Mouse (Mus musculus): ENCODE measurements around the gene Catsperz. TPM values are rescaled to one million over a fixed set of nuclear protein-coding genes. Genes with fewer than 3 reads are reported as not detected.

Gene Catsperz
- total and polyA plus RNA-seq, 2 experiments from 2014 or later = 1.1 to 3.0 TPM

- H3K4me2 ChIP-seq (ENCODE audit: low read depth, low read length, poor library complexity, severe bottlenecking) = no peak overlapping the region
- H3K9me3 ChIP-seq (ENCODE audit: low read length) = no peaks in the 10 kb centered on the region
- no peak overlapping the region for H3K27ac ChIP-seq (ENCODE audit: low read depth, low read length)
- no peak for TF ChIP-seq CTCF (IDR thresholded peaks at IDR 0.05)
- H3K4me3 ChIP-seq (ENCODE audit: low read depth, low read length) = no peak overlapping the region
- peaks cover 8% of the 10 kb centered on the region for H3K36me3 ChIP-seq (ENCODE audit: insufficient read depth, low read length)
- ATAC-seq (ENCODE audit: low FRiP score) = no peak
- DNase-seq (ENCODE audit: low spot score) = no peak
- WGBS = 76% methylated on average over 16 of the region's 16 CpGs
- H3K9ac ChIP-seq (replicated peaks; ENCODE audit: low read length, poor library complexity, severe bottlenecking) = no peak overlapping the region
- H3K4me1 ChIP-seq (ENCODE audit: insufficient read depth, low read length) = peaks cover 25% of the 10 kb centered on the region
- H3K27me3 ChIP-seq (ENCODE audit: insufficient read depth, low read length) = peaks cover 18% of the 10 kb centered on the region
Measured at GRCm38 (mm10) chr19:6937541-6938465, 12.6 kb upstream of the Catsperz start.

- TF ChIP-seq CTCF (IDR thresholded peaks at IDR 0.05) = peak; percentile 53
- DNase-seq (ENCODE audit: low spot score) (no peak), ATAC-seq (ENCODE audit: low FRiP score) (no peak)
- Histone ChIP-seq H3K4me2 (ENCODE audit: low read depth, low read length, poor library complexity, severe bottlenecking) (no peak overlapping the region), H3K9me3 (ENCODE audit: low read length) (no peaks in the 10 kb centered on the region), H3K36me3 (ENCODE audit: insufficient read depth, low read length) (peaks cover 8% of the 10 kb centered on the region), H3K9ac (replicated peaks; ENCODE audit: low read length, poor library complexity, severe bottlenecking) (no peak overlapping the region), H3K4me3 (ENCODE audit: low read depth, low read length) (no peak overlapping the region), H3K4me1 (ENCODE audit: insufficient read depth, low read length) (peaks cover 25% of the 10 kb centered on the region), H3K27me3 (ENCODE audit: insufficient read depth, low read length) (peaks cover 32% of the 10 kb centered on the region), H3K27ac (ENCODE audit: low read depth, low read length) (no peak overlapping the region)
- 19% methylated on average over 3 of the region's 3 CpGs for WGBS
Measured at GRCm38 (mm10) chr19:6936299-6936698, 11.1 kb upstream of the Catsperz start.

- peak within 1 kb of the TSS; percentile 51 for H3K4me3 ChIP-seq (ENCODE audit: low read depth, low read length)
- peak within 1 kb of the TSS; percentile 62 for H3K9ac ChIP-seq (replicated peaks; ENCODE audit: low read length, poor library complexity, severe bottlenecking)
- TF ChIP-seq CTCF (IDR thresholded peaks at IDR 0.05) = no peak
- H3K9me3 ChIP-seq (ENCODE audit: low read length) = no peaks in the 10 kb centered on the region
- peaks cover 35% of the 10 kb centered on the region for H3K27me3 ChIP-seq (ENCODE audit: insufficient read depth, low read length)
- H3K4me2 ChIP-seq (ENCODE audit: low read depth, low read length, poor library complexity, severe bottlenecking) = peak within 1 kb of the TSS; percentile 83
- H3K4me1 ChIP-seq (ENCODE audit: insufficient read depth, low read length) = peaks cover 11% of the 10 kb centered on the region; the same call in 1 of the 2 replicates
- 0 out of 2 replicates have a peak within 1 kb of the TSS, but pooled peaks have one; percentile 32 for H3K27ac ChIP-seq (ENCODE audit: low read depth, low read length)
- no peak for DNase-seq (ENCODE audit: low spot score)
- 8% methylated on average over 23 of the region's 23 CpGs for WGBS
- H3K36me3 ChIP-seq (ENCODE audit: insufficient read depth, low read length) = peaks cover 8% of the 10 kb centered on the region
- peak; percentile 35 for ATAC-seq (ENCODE audit: low FRiP score)
Measured at GRCm38 (mm10) chr19:6934195-6934977, 9.2 kb upstream of the Catsperz start, which contains the start of gene Kcnk4. TSS of gene Kcnk4 (minus strand) at chr19:6934515.

GRCm38 (mm10) chr19:6933436-6934194, 8.4 kb upstream of the Catsperz start:
- H3K9me3 ChIP-seq (ENCODE audit: low read length) = no peaks in the 10 kb centered on the region
- H3K27me3 ChIP-seq (ENCODE audit: insufficient read depth, low read length) = peaks cover 40% of the 10 kb centered on the region
- 0 out of 2 replicates have a peak, but pooled peaks cover 6% of the 10 kb centered on the region for H3K4me1 ChIP-seq (ENCODE audit: insufficient read depth, low read length)
- peaks cover 8% of the 10 kb centered on the region for H3K36me3 ChIP-seq (ENCODE audit: insufficient read depth, low read length)
- H3K4me2 ChIP-seq (ENCODE audit: low read depth, low read length, poor library complexity, severe bottlenecking) = peak overlapping the region; percentile 83
- 3% methylated on average over 56 of the region's 58 CpGs for WGBS
- H3K4me3 ChIP-seq (ENCODE audit: low read depth, low read length) = peak overlapping the region; percentile 51
- H3K9ac ChIP-seq (replicated peaks; ENCODE audit: low read length, poor library complexity, severe bottlenecking) = peak overlapping the region; percentile 62
- no peak for TF ChIP-seq CTCF (IDR thresholded peaks at IDR 0.05)
- DNase-seq (ENCODE audit: low spot score) = peak; percentile 63
- H3K27ac ChIP-seq (ENCODE audit: low read depth, low read length) = 0 out of 2 replicates have a peak overlapping the region, but pooled peaks have one; percentile 32
- peak; percentile 64 for ATAC-seq (ENCODE audit: low FRiP score)

- H3K4me2 ChIP-seq (ENCODE audit: low read depth, low read length, poor library complexity, severe bottlenecking) = peak overlapping the region; percentile 83
- H3K9me3 ChIP-seq (ENCODE audit: low read length) = no peaks in the 10 kb centered on the region
- peak overlapping the region; percentile 51 for H3K4me3 ChIP-seq (ENCODE audit: low read depth, low read length)
- 12% methylated on average over 4 of the region's 4 CpGs for WGBS
- peaks cover 4% of the 10 kb centered on the region; the same call in 1 of the 2 replicates for H3K36me3 ChIP-seq (ENCODE audit: insufficient read depth, low read length)
- no peak for TF ChIP-seq CTCF (IDR thresholded peaks at IDR 0.05)
- H3K27me3 ChIP-seq (ENCODE audit: insufficient read depth, low read length) = peaks cover 42% of the 10 kb centered on the region
- 0 out of 2 replicates have a peak overlapping the region, but pooled peaks have one; percentile 62 for H3K9ac ChIP-seq (replicated peaks; ENCODE audit: low read length, poor library complexity, severe bottlenecking)
- no peak for ATAC-seq (ENCODE audit: low FRiP score)
- no peak for DNase-seq (ENCODE audit: low spot score)
- 0 out of 2 replicates have a peak, but pooled peaks cover 6% of the 10 kb centered on the region for H3K4me1 ChIP-seq (ENCODE audit: insufficient read depth, low read length)
- no peak overlapping the region for H3K27ac ChIP-seq (ENCODE audit: low read depth, low read length)
Measured at GRCm38 (mm10) chr19:6933102-6933435, 7.9 kb upstream of the Catsperz start.

Measured in midbrain, postnatal 0 days (tissue).